Mouse (Mus musculus) spleen, adult 2 months (tissue): ENCODE measurements around the gene Arrdc4.

Experiments
- CTCF ChIP-seq: fragments of 200-500 bp; IDR thresholded peaks from 2 replicates; pipeline ENCODE4 v1.5.1; 2011; ENCODE audit warnings: mild to moderate bottlenecking, inconsistent platforms; ENCODE audit not compliant: insufficient read depth, insufficient read length, insufficient replicate concordance; ENCODE audit errors: extremely low read depth
- POLR2A ChIP-seq: fragments of 200-500 bp; IDR thresholded peaks from 2 replicates; pipeline ENCODE4 v1.6.1; 2011; ENCODE audit warnings: low read depth, low read length, inconsistent platforms

- TF ChIP-seq CTCF (no peak), POLR2A (no peak)
These were observed 39.7 kb upstream of the Arrdc4 start for GRCm38 (mm10) chr7:68788711-68789110.
